Mouse (Mus musculus) ES-CJ7 (cell line): ENCODE results near the gene Oxct2b.
"Not testable (repeated sequence)": the region's sequence is repeated elsewhere in the genome, so short reads cannot be mapped to it uniquely, and the experiment has no call there.

Experiments
- DNase-seq: peaks from one replicate; pipeline ENCODE4 v3.0.0; 2011; ENCODE audit warnings: low read depth, low spot score

The Oxct2b gene

GRCm38 (mm10) chr4:123112216-123112764, 3.8 kb upstream of the Oxct2b start:
- no peak for DNase-seq

DNA sequence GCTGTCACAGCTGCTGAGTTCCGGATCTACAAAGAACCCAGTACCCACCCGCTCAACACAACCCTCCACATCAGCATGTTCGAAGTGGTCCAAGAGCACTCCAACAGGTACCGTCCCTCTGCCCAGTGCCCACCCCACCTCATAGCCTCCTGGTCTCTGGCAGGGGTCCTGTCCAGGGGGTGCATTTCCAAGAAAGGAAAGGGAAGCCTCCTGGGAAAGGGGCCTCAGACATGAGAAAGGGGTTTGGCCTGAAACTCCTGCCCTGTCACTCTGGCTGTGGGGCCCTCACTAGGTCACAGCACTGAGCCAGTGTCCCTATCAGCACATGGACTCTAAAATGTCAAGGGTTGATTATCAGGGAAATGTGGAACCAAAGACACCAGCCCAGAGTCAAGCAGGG, 1.4 kb upstream of the Oxct2b start:
- DNase-seq, result not testable (repeated sequence)

DNA sequence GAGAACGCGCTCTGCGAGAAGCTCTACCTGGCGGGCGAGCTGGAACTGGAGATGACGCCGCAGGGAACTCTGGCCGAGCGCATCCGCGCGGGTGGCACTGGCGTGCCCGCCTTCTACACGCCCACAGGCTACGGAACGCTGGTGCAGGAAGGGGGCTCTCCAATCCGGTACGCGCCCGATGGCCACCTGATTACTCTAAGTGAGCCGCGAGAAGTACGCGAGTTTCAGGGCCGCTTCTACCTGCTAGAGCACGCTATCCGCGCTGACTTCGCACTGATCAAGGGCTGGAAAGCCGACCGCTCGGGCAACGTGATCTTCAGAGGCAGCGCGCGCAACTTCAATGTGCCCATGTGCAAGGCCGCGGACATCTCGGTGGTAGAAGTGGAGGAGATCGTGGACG, 574 bp downstream of the Oxct2b start:
- peak; percentile 22 for DNase-seq

- no peak for DNase-seq
Measured at GRCm38 (mm10) chr4:123121286-123121685, 5.2 kb downstream of the Oxct2b start.

DNA sequence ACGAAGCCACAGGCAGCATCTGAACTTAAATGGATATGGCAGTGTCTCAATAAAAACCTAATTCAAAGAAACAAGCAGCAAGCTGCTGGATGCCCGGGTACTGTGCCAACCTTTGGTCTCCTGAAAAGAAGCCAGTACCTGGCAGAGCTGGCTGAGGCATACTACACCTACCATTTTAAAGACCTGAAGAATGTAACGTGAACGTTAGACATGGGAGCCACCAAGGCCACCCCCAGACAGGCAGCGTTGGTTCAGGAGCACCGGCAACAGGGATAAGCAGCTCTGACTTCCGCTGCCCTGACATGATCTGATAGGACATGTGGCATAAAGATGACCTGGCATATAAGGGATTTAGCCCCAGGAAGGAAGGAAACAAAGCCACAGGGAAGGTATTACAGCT, 10.6 kb downstream of the Oxct2b start:
- no peak for DNase-seq

DNA sequence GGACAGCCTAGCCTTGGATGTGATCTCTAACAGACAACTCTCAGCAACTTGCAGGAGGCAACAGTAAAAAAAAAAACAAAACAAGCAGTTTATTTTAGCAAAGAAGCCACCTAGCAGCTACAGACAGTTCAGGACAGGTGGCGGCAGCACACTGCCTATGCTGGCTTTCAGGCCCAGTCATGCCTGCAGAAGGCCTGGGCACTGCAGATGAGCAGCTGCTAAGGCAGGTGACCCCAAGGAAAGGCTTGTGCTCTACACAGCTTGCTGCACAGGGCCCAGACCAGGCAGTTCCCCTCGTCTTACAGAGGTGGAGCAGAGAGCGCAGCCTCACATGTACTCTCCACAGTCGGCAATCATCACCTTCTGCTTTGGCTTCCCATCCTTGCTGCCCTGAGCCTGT, 11.0 kb downstream of the Oxct2b start:
- no peak for DNase-seq

DNA sequence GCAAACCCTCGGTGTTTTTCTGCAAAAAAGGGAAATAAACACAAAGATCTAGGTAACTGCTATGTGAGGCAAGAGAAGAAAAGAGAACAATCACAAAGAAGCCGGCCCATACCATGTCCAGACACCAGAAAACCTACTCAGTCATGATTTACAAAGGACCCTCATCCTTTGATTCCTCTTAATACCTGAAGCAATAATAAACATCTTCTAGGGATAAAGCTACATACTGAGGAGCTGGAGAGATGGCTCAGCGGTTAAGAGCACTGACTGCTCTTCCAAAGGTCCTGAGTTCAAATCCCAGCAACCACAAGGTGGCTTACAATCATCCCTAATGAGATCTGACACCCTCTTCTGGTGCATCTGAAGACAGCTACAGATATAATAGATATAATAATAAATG, 21.5 kb downstream of the Oxct2b start:
- no peak for DNase-seq

DNA sequence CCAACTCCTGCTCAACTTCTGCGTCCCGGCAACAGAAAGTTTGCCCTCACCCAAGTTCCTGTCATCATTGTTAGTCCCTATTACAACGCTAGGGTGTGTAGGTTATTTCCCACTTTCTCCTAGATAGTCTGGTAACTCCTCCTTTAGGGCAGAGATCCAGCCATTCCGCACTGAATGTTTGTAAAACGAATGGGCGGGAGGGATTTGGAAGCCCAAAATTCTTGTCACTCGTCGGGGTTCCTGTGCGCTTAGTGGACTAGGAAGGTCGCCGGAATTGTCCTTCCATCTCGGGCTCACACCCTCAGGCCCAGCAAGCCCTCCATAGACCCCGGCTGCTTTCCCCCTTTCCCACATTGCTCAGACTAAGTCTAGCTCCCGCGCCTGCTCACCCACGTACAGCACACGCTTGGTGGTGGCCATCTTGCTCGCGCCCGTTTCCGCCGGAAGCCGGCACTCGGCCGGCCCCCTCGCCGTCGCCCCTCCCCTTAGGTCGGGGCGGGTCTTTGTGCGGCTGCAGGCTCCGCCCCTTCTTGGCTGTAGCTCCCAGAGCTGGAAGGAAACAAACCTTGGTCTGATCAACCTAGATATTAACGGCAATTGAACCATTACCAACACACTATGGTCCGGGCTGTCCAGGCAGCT, 23.6 kb downstream of the Oxct2b start, which contains the start of gene Ppie:
Gene Ppie (minus strand): TSS at position 439 of the 642 bp plus-strand sequence.
- DNase-seq, result peak; percentile 86

DNA sequence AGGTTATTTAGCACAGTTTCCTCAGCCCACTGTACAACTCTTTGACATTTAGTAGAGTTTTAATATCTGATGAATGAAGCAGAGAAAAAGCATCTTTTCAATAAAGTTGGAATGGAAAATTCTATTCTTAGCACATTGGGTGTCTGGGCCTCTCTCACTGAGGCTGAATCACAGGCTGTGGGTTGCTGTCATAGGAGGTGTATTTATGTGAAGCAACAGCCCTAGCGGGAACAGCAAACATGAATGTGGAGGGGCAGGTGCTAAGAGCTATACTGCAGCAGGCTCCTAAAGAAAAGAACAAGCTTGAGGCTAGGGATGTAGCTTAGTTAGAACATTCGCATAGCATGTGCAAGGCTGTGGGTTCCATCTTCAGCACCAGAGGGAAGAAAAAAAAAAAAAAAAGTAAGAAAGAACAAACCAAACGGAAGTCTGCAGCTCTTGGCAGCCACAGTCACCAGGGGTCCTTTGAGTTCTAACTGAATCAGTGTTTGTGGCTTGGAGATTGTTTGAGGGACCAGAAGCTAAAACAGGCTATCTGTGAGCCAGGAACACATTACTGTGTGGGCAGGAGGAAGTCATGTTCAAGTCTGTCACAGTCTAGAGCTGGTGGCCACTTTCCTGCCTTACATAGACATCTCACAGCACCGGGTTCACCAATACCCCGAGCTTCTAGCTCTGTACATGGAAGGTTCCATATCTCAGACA, 31.5 kb downstream of the Oxct2b start:
- no peak for DNase-seq

GRCm38 (mm10) chr4:123152003-123152402, 35.9 kb downstream of the Oxct2b start:
- DNase-seq, result peak; percentile 31

DNA sequence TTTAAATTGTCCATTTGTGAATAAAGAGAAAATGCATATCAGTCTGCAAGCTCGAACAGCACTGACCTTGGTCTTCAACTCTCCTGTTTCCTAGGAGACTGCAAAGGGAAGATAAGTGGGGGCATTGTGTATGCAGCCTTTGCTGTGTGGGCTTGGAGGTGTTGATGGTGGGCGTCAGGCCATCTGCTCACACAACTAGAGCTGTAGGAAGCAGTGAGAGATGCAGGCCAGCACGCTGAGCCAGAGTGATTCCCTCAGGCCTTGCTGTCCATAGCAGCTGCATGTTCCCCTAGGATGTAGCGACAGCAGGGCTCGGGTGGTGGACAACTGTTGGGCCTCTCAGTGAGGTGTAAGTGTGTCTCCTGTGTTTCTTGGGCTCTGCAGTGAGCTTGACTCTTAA, 36.9 kb downstream of the Oxct2b start:
- no peak for DNase-seq

GRCm38 (mm10) chr4:123155004-123155403, 38.9 kb downstream of the Oxct2b start:
- peak; percentile 21 for DNase-seq

- DNase-seq, result no peak
Measured at GRCm38 (mm10) chr4:123155427-123155826, 39.4 kb downstream of the Oxct2b start.

GRCm38 (mm10) chr4:123155840-123156239, 39.8 kb downstream of the Oxct2b start:
- no peak for DNase-seq

DNA sequence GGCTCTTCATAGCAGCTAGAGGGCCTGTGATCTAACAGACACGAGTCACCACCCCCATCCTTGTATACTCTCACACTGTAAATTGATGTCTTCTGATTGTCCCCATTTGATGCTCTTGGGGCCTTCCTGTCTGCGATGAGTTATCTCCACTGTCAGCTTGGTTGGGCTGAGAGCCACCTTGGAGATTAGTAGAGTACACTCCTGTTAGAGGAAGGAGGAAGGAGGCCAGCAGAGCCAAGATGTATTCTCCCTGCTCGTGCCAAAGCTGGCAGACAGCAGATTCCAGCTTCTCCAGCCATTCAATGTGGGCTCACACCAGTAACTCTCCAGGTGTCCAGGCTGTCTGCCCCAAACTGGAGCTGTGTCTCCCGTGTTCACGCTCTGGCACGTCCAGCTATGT, 44.5 kb downstream of the Oxct2b start:
- DNase-seq, result no peak

- DNase-seq, result not testable (repeated sequence)
Measured at GRCm38 (mm10) chr4:123161251-123161650, 45.2 kb downstream of the Oxct2b start.

DNA sequence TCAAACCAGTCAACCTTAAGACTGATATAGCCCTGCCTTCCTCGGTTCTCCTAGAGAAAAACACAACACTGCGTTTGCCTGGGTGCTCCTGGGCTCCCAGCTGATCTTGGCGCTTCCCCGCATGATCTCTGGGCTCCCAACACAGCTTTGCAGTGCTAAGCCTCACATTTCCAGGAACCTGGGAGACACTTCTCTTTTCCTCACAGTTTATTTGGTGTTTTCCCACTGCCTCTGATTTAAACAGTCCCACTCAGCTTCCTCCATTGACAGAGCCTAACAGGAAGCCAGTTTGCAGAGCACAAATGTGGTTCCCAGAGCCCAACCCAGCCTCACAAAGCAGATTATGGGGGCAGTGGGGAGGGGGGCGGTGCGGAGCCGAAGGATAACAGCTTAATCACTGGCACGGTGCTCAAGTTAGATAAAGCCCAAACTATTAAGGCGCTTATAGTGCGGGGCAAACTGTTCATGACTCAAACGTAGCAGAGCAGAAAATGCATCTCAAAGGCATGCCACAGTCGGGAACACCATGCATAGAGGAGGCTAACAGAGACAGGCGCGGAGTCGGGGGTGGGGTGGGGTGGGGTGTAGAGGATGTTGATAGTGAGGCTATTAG, 46.3 kb downstream of the Oxct2b start:
- DNase-seq, result no peak

GRCm38 (mm10) chr4:123164157-123164556, 48.1 kb downstream of the Oxct2b start:
- DNase-seq, result no peak
